ENCODE assay signal across 10 mouse cellular contexts in the genomic region with DNA sequence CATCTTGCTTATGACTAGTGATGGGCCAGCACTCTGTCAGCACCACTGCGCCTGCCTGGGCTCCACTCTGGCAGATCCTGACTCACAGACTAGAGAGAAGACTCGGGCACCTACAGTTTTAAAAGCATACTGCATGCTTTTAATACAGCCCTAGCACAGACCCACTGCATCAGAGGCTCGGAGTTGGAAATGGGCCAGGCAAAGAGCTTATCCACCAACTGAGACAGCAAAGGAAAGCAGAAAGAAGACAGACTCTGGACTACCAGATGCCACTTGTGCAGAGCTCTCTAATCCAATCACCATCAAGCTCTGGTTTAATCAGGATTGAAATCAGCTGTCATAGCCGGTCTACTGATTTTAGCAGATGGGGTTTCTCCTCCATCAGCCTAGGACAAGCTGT. TPM values are rescaled to one million over a fixed set of nuclear protein-coding genes. Genes with fewer than 3 reads are reported as not detected.
DNase-seq lines count a peak whose midpoint lies in the region; ATAC-seq and TF ChIP-seq lines count a peak whose summit lies in the region.
"Had no signal": no experiment of that assay in that cellular context is flagged by ENCODE, and none has a peak within 500 bp of the region (broad histone marks: within the 10 kb centered on the region; RNA-seq: fewer than 3 reads in every experiment).

No protein-coding gene starts in this region.

- 70% methylated on average over 4 of the region's 4 CpGs for WGBS in lung, embryonic 16.5 days
- 74% methylated on average over 4 of the region's 4 CpGs for whole genome bisulfite sequencing in lung, adult 2 months

- H3K4me2 ChIP-seq in lung, embryonic 16.5 days (ENCODE audit: low read depth, low read length) = no peak overlapping the region

- H3K4me3 ChIP-seq in lung, embryonic 16.5 days (ENCODE audit: low read length) = no peak overlapping the region
- no peak overlapping the region for H3K4me3 ChIP-seq in lung, adult 2 months (replicated peaks; ENCODE audit: extremely low read depth, low read depth, low read length)

- no peaks in the 10 kb centered on the region for H3K9me3 ChIP-seq in lung, embryonic 16.5 days (ENCODE audit: control insufficient read depth, low read length)

- no peak for TF ChIP-seq POLR2A in lung, adult 2 months (IDR thresholded peaks at IDR 0.05; ENCODE audit: borderline replicate concordance, extremely low read depth, low read depth, low read length)

- DNase-seq in adrenal gland, postnatal 14 days = peak; percentile 48
- no peak for DNase-seq in adrenal gland, adult 8-10 months
- DNase-seq in lung, adult 2 months = no peak
- peak; percentile 62 to 67 for DNase-seq in left cerebral cortex, postnatal 10 days (ENCODE audit: extremely low spot score in 1 of 2, low spot score in 2 of 2)
- peak; percentile 61 for DNase-seq in right cerebral cortex, postnatal 4 days
- no peak for DNase-seq in spleen, postnatal 4 days (ENCODE audit: low spot score in 2 of 2)
- DNase-seq in yolk sac, embryonic 10.5 days (ENCODE audit: low spot score) = no peak

- no peaks in the 10 kb centered on the region for H3K4me1 ChIP-seq in lung, embryonic 16.5 days (replicated peaks; ENCODE audit: control insufficient read depth, insufficient read depth, low read length)
- peaks cover 3% of the 10 kb centered on the region; the same call in 1 of the 2 replicates for H3K4me1 ChIP-seq in lung, adult 2 months (ENCODE audit: control insufficient read depth, insufficient read depth, low read length)

- no peak overlapping the region for H3K9ac ChIP-seq in lung, embryonic 16.5 days (ENCODE audit: low read length)

- H3K36me3 ChIP-seq in lung, embryonic 16.5 days (ENCODE audit: control insufficient read depth, insufficient read depth, low read length) = peaks cover 44% of the 10 kb centered on the region

- no peak overlapping the region for H3K27ac ChIP-seq in lung, embryonic 16.5 days (ENCODE audit: low read length)
- H3K27ac ChIP-seq: kidney, postnatal 0 days had no signal

- ATAC-seq in lung, embryonic 16.5 days (ENCODE audit: low read depth) = peak; percentile 20; the same call in 1 of the 2 replicates
- ATAC-seq: activated CD4-positive, CD25-positive, alpha-beta regulatory T cell, adult 4 months had no signal

- intact Hi-C loops in left cerebral cortex, postnatal 10 days (cut with DNase I) = no loop called here

- H3K27me3 ChIP-seq in lung, embryonic 16.5 days (ENCODE audit: control insufficient read depth, insufficient read depth, low read depth, low read length) = no peaks in the 10 kb centered on the region

- TF ChIP-seq CTCF in lung, adult 2 months (IDR thresholded peaks at IDR 0.05; ENCODE audit: insufficient read depth, low read length) = no peak

RNA-seq across cellular contexts. Expression of a gene that starts 17.9 kb away (rescaled TPM):
- 56.0 and 65.2 TPM in 2 replicates for total RNA-seq in adrenal gland, postnatal 14 days (2021)
- total RNA-seq in adrenal gland, adult 8-10 months (2022) = 10 to 100 TPM; 49.4 to 67.9 (median 54.0) TPM
- 18.1 and 18.3 TPM in 2 replicates for polyA plus RNA-seq in lung, embryonic 16.5 days (2015; fragmentation: Nextera tagmentation; extraction: Ambion mirVana)
- polyA plus RNA-seq in lung, adult 2 months (2012; rRNA removed) = 19.7 and 20.2 TPM in 2 replicates
- 10 to 100 TPM; 27.7 to 28.1 TPM for total RNA-seq in left cerebral cortex, postnatal 10 days (2021)

RNA-seq across cellular contexts. Expression of a gene that starts 19.9 kb away (rescaled TPM):
- total RNA-seq in adrenal gland, postnatal 14 days (2021) = 1.5 and 3.3 TPM in 2 replicates
- 1 to 10 TPM in 1 of 4 experiments, not detected in 3; 3.7 TPM for total RNA-seq in adrenal gland, adult 8-10 months (2022)
- polyA plus RNA-seq in lung, embryonic 16.5 days (2015; fragmentation: Nextera tagmentation; extraction: Ambion mirVana) = not detected in 2 replicates
- polyA plus RNA-seq in lung, adult 2 months (2012; rRNA removed) = 9.0 and 14.1 TPM in 2 replicates
- 1 to 10 TPM in 1 of 2 experiments, under 1 TPM in 1; 0.41 to 3.0 TPM for total RNA-seq in left cerebral cortex, postnatal 10 days (2021)
- polyA plus RNA-seq: activated CD4-positive, CD25-positive, alpha-beta regulatory T cell, adult 4 months; kidney, postnatal 0 days had no signal

RNA-seq across cellular contexts. Expression of a gene that starts 40.6 kb away (rescaled TPM):
- total RNA-seq in adrenal gland, postnatal 14 days (2021) = 37.3 and 48.5 TPM in 2 replicates
- 10 to 100 TPM; 64.3 to 87.0 (median 76.1) TPM for total RNA-seq in adrenal gland, adult 8-10 months (2022)
- polyA plus RNA-seq in lung, embryonic 16.5 days (2015; fragmentation: Nextera tagmentation; extraction: Ambion mirVana) = 5.7 and 6.9 TPM in 2 replicates
- polyA plus RNA-seq in lung, adult 2 months (2012; rRNA removed) = 45.7 and 52.3 TPM in 2 replicates
- 10 to 100 TPM; 49.0 to 55.0 TPM for total RNA-seq in left cerebral cortex, postnatal 10 days (2021)

RNA-seq across cellular contexts. Expression of a gene that starts 41.1 kb away (rescaled TPM):
- 13.4 and 32.2 TPM in 2 replicates for total RNA-seq in adrenal gland, postnatal 14 days (2021)
- total RNA-seq in adrenal gland, adult 8-10 months (2022) = 10 to 100 TPM in 3 of 4 experiments, 1 to 10 TPM in 1; 9.4 to 59.0 (median 32.8) TPM
- polyA plus RNA-seq in lung, embryonic 16.5 days (2015; fragmentation: Nextera tagmentation; extraction: Ambion mirVana) = 0.21 and 1.4 TPM in 2 replicates
- 0.15 and 0.28 TPM in 2 replicates for polyA plus RNA-seq in lung, adult 2 months (2012; rRNA removed)
- under 1 TPM in 1 of 2 experiments, not detected in 1; 0.24 TPM for total RNA-seq in left cerebral cortex, postnatal 10 days (2021)
- polyA plus RNA-seq: activated CD4-positive, CD25-positive, alpha-beta regulatory T cell, adult 4 months had no signal

Comparison
In these comparisons a context has a peak if more than half of its experiments do, and no peak if none do; other contexts are left out.
1. DNase-seq: peak in adrenal gland, postnatal 14 days (single experiment), left cerebral cortex, postnatal 10 days (2 of 2) and right cerebral cortex, postnatal 4 days (single experiment); none in adrenal gland, adult 8-10 months (single experiment), lung, adult 2 months (single experiment), spleen, postnatal 4 days (0 of 2) and yolk sac, embryonic 10.5 days (single experiment).